Mouse (Mus musculus) G1E (cell line): ENCODE measurements around the gene Birc6. TPM values are rescaled to one million over a fixed set of nuclear protein-coding genes. Genes with fewer than 3 reads are reported as not detected.

Source experiments
- ATAC-seq: 2 replicates; pipeline ENCODE4 v1.8.0; 2016; ENCODE audit warnings: mild to moderate bottlenecking; ENCODE audit not compliant: insufficient number of reproducible peaks, poor library complexity, low FRiP score, severe bottlenecking; ENCODE audit errors: extremely low read depth
- DNase-seq: peaks from one replicate; pipeline ENCODE4 v3.0.0; 2012; ENCODE audit warnings: low spot score
- H3K27me3 ChIP-seq: 2 replicates; pipeline ENCODE4 v1.6.1; 2012; ENCODE audit warnings: mild to moderate bottlenecking, low read length, inconsistent platforms; ENCODE audit not compliant: insufficient read depth
- H3K36me3 ChIP-seq: replicated peaks from 2 replicates; pipeline ENCODE3; 2012; ENCODE audit warnings: mild to moderate bottlenecking, inconsistent platforms
- H3K4me1 ChIP-seq: 2 replicates; pipeline ENCODE4 v1.6.1; 2012; ENCODE audit warnings: low read depth, low read length, inconsistent platforms, mixed read lengths; ENCODE audit not compliant: insufficient read depth
- H3K4me3 ChIP-seq: 2 replicates; pipeline ENCODE4 v1.5.1; 2012; ENCODE audit warnings: low read depth, mild to moderate bottlenecking, inconsistent platforms, low read length, moderate library complexity, mixed read lengths
- H3K9me3 ChIP-seq: replicated peaks from 2 replicates; pipeline ENCODE4 v1.6.1; 2012; ENCODE audit warnings: inconsistent platforms
- CTCF ChIP-seq: IDR thresholded peaks from 2 replicates; pipeline ENCODE4 v1.5.1; 2012; ENCODE audit warnings: low read depth, low read length, inconsistent platforms, mixed read lengths
- GATA1 ChIP-seq: IDR thresholded peaks from 2 replicates; pipeline ENCODE4 v1.6.1; 2012; ENCODE audit warnings: borderline replicate concordance, low read length, inconsistent platforms, mixed read lengths
- GATA2 ChIP-seq: IDR thresholded peaks from 2 replicates; pipeline ENCODE4 v1.6.1; 2012; ENCODE audit warnings: low read depth, low read length, inconsistent platforms, borderline replicate concordance
- POLR2AphosphoS5 ChIP-seq: IDR thresholded peaks from 2 replicates; pipeline ENCODE4 v1.6.1; 2012; ENCODE audit warnings: low read depth, low read length, inconsistent platforms; ENCODE audit not compliant: insufficient replicate concordance
- TAL1 ChIP-seq: conservative IDR thresholded peaks from 2 replicates; pipeline ENCODE4 v1.6.1; 2012; ENCODE audit warnings: low read depth, low read length, inconsistent platforms, mixed read lengths
- polyA plus RNA-seq: library from polyadenylated mRNA; stranded (reverse); fragments of >175 nt; gene quantifications from 2 replicates; pipeline ENCODE4 v1.2.3, GENCODE M21; 2012
- total RNA-seq, 2 experiments: library from RNA; stranded (forward) in 1 of 2; stranded (reverse) in 1 of 2; fragments of 200-1000 nt in 1 of 2; fragments of >200 nt in 1 of 2; fragmentation: Nextera tagmentation in 1 of 2; gene quantifications; 2 replicates each; pipeline ENCODE4 v1.2.3; 2014 to 2017

Gene Birc6
- total and polyA plus RNA-seq, 3 experiments: 33.4 to 266 (median 151) TPM

DNA sequence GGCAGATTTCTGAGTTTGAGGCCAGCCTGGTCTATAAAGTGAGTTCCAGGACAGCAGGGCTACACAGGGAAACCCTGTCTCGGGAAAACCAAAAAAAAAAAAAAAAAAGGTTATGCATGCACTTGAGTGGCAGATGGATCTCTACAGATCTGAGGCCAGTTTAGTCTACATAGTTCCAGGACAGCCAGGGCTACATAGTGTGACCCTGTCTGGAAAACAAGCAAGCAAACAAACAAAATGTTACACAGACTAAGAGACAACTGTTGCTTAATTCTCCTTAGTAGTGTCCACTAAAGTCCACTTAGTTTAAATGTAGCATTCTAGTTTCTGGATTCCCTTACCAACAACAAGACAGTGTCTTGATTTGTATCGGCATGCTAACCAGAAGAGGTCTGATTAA lies 2.0 kb upstream of the Birc6 start:
- H3K4me1 ChIP-seq: peaks cover 22% of the 10 kb centered on the region
- H3K36me3 ChIP-seq: no peaks in the 10 kb centered on the region
- no peak overlapping the region for H3K4me3 ChIP-seq
- ATAC-seq (no peak), DNase-seq (no peak)
- H3K27me3 ChIP-seq: no peaks in the 10 kb centered on the region
- no peaks in the 10 kb centered on the region for H3K9me3 ChIP-seq
- TF ChIP-seq TAL1: no peak
- no peak for TF ChIP-seq CTCF
- TF ChIP-seq GATA2: no peak
- TF ChIP-seq GATA1: no peak
- no peak for TF ChIP-seq POLR2AphosphoS5

DNA sequence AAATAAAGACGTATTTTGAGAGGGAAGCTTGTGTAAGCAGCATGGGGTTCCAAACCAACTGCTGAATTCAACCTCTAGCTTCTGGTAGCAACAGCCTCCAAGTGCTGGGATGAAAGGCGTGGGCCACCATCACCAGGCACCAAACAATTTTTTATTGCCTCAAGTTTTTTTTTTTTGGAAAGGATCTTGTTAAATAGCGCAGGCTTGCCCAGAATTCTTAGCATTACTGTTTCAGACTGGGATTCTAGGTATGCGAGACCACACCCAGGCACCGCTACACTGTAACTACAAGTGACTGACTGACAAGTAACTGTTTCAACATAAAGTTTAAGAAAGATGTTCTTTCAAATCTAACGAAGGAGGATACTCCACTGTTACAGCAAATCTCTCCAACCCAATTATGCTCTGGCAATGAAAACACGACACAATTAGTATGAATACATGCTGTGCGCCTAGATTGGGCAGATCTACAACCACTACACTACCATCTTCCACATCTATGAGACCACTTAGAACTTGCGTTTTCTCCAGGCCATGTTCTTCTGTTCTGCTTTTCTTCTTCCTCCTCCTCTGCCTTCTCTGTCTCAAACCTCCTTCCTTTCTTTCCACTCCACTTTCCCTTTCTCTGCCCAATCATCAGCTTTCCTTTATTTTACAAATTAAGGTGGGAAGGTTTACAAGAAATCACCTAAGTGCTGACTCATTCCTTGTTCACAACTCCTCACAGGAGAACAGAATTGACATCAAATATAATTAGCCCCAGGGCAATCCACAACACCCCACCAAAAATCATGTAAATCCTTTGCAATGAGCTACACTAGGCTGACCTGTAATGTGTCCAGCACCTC lies 1.1 kb upstream of the Birc6 start:
- Histone ChIP-seq H3K27me3 (no peaks in the 10 kb centered on the region), H3K4me3 (peak overlapping the region; percentile 96; the same call in 1 of the 2 replicates), H3K4me1 (peaks cover 27% of the 10 kb centered on the region), H3K9me3 (no peaks in the 10 kb centered on the region), H3K36me3 (no peaks in the 10 kb centered on the region)
- ATAC-seq (no peak), DNase-seq (no peak)
- TF ChIP-seq TAL1: no peak
- TF ChIP-seq CTCF: no peak
- TF ChIP-seq POLR2AphosphoS5: no peak
- no peak for TF ChIP-seq GATA2
- no peak for TF ChIP-seq GATA1

DNA sequence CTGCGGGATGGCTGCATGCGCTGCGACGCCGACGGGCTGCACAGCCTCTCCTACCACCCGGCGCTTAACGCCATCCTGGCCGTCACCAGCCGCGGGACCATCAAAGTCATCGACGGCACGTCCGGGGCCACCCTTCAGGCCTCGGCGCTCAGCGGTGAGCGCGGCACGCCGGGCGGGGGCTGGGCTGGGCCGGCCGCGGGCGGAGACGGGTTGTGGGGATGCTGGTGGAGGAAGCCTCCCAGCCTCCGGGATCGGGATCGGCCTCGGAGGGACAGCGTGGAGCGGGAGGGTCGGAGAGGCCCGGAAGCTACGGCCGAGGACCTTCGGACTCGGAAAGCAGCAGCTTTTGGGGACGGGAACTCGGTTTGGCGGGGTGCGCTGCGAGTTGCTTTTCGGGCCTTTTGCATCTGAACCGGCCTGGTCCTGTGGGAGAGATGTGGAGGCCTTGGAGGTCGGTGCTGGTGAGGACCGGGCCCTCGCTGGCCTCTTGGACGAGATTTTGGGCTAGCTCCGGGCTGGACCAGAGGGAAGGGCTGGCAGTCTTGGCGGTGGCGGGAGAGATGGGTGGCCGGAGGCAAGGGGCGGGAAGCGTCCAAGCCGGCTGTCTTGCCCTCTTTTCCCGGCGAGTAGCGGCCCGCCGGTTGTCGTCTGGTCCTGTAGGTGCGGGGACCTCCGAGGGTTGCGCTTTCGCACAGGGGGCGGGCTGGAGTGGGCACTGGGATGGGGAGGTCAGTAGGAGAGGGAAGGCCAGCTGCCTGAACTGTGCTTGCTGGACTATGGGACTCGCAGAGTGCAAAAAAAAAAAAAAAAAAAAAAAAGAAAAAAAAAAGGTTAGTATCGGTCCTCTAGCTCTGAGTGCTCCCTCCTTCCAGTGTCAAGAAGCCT lies 795 bp downstream of the Birc6 start:
- H3K36me3 ChIP-seq: peaks cover 8% of the 10 kb centered on the region
- H3K9me3 ChIP-seq: no peaks in the 10 kb centered on the region
- DNase-seq (peak; percentile 30), ATAC-seq (no peak)
- peaks cover 27% of the 10 kb centered on the region for H3K4me1 ChIP-seq
- peak overlapping the region; percentile 96 for H3K4me3 ChIP-seq
- no peak for TF ChIP-seq TAL1
- no peak for TF ChIP-seq GATA2
- no peak for TF ChIP-seq CTCF
- no peak for TF ChIP-seq POLR2AphosphoS5
- no peak for TF ChIP-seq GATA1
- H3K27me3 ChIP-seq: no peaks in the 10 kb centered on the region

DNA sequence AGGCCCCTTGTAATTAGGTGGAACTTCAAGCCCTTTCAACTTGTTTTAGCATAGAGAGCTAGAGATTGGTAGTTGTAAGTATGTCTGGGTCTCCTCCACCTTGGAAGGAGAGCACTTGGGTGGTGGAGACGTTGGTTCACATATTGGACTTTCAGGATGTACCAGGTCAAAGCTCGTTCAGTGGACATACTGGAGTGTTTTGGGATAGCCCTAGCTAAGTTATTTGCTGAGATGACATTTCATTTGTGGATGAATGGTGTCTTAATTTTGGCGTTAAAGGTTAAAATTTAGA lies 1.4 kb downstream of the Birc6 start:
- ATAC-seq: no peak
- H3K36me3 ChIP-seq: peaks cover 8% of the 10 kb centered on the region
- peak overlapping the region; percentile 96 for H3K4me3 ChIP-seq
- DNase-seq: no peak
- H3K4me1 ChIP-seq: peaks cover 27% of the 10 kb centered on the region
- H3K27me3 ChIP-seq: no peaks in the 10 kb centered on the region
- H3K9me3 ChIP-seq: no peaks in the 10 kb centered on the region
- TF ChIP-seq GATA1 (no peak), CTCF (no peak), GATA2 (no peak), POLR2AphosphoS5 (no peak), TAL1 (no peak)

DNA sequence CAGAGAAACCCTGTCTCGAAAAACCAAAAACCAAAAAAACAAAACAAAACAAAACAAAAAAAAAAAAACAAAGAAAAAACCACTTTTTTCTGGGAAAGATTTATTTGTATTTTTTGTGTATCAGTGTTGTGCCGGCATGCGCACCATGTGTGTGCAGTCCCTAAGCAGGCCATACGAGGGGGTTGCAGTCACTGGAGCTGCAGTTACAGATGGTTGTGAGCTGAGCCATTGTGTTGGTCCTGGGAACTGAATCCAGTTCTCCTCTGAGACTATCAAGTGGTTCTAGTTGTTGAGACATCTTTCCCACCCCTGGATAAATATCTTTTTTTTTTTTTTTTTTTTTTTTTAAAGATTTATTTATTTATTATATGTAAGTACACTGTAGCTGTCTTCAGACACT lies 6.9 kb downstream of the Birc6 start:
- DNase-seq (no peak), ATAC-seq (no peak)
- peaks cover 15% of the 10 kb centered on the region for H3K4me1 ChIP-seq
- H3K27me3 ChIP-seq: no peaks in the 10 kb centered on the region
- TF ChIP-seq GATA2 (no peak), TAL1 (no peak), CTCF (no peak), POLR2AphosphoS5 (no peak), GATA1 (no peak)
- H3K9me3 ChIP-seq: no peaks in the 10 kb centered on the region
- no peak overlapping the region for H3K4me3 ChIP-seq
- H3K36me3 ChIP-seq: peaks cover 25% of the 10 kb centered on the region

DNA sequence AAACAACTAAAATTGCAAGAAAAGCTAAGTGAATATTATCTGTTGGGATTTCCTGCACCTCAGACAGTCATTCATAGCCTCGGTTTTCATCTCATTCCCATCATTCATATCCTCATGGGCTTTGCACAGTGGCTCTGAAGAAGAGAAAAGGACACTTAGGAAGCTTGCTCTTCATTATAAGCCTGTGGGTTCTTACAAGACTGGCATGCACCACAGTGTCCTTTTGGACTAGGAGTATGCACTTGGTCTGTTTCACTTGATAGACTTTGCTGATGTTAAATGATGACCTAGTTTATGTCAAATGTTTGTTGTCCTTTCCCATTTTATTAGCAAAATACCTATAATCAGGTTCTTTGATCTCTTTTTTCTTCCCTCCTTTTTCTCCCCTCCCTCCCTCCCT lies 9.4 kb downstream of the Birc6 start:
- peaks cover 3% of the 10 kb centered on the region; the same call in 1 of the 2 replicates for H3K4me1 ChIP-seq
- TF ChIP-seq GATA2: no peak
- TF ChIP-seq POLR2AphosphoS5: no peak
- no peak for TF ChIP-seq TAL1
- no peak for TF ChIP-seq CTCF
- no peak for TF ChIP-seq GATA1
- DNase-seq (no peak), ATAC-seq (no peak)
- H3K9me3 ChIP-seq: no peaks in the 10 kb centered on the region
- H3K27me3 ChIP-seq: no peaks in the 10 kb centered on the region
- H3K36me3 ChIP-seq: peaks cover 34% of the 10 kb centered on the region
- H3K4me3 ChIP-seq: no peak overlapping the region
